16 mouse cellular contexts compared by ENCODE assay signal in genomic region chr14:22003631-22004030, GRCm38 (mm10). TPM values are rescaled to one million over a fixed set of nuclear protein-coding genes. Genes with fewer than 3 reads are reported as not detected.
"Had no signal": no experiment of that assay in that cellular context is flagged by ENCODE, and none has a peak within 500 bp of the region (broad histone marks: within the 10 kb centered on the region; RNA-seq: fewer than 3 reads in every experiment).

No protein-coding gene starts in this region.

- H3K36me3 ChIP-seq: neural tube, embryonic 13.5 days; neural tube, embryonic 15.5 days; stomach, embryonic 15.5 days had no signal

- H3K9ac ChIP-seq: neural tube, embryonic 13.5 days; neural tube, embryonic 15.5 days; stomach, embryonic 15.5 days had no signal

- H3K27me3 ChIP-seq: neural tube, embryonic 13.5 days; neural tube, embryonic 15.5 days; stomach, embryonic 15.5 days had no signal

- H3K9me3 ChIP-seq: neural tube, embryonic 13.5 days; neural tube, embryonic 15.5 days; stomach, embryonic 15.5 days had no signal

- H3K4me2 ChIP-seq: neural tube, embryonic 13.5 days; neural tube, embryonic 15.5 days; stomach, embryonic 15.5 days had no signal

- H3K4me3 ChIP-seq: neural tube, embryonic 13.5 days; neural tube, embryonic 15.5 days; stomach, embryonic 15.5 days had no signal

- DNase-seq: retina, postnatal 1 day; right cerebral cortex, adult 18-20 months; right cerebral cortex, postnatal 14 days; right cerebral cortex, postnatal 25 days; right cerebral cortex, postnatal 4 days; spleen, adult 18-20 months; thymus, adult 18-20 months; thymus, adult 2 months; thymus, postnatal 14 days; thymus, postnatal 25 days; thymus, postnatal 36 days; thymus, postnatal 4 days had no signal

- H3K4me1 ChIP-seq: neural tube, embryonic 15.5 days had no signal

- H3K27ac ChIP-seq: neural tube, embryonic 13.5 days; neural tube, embryonic 15.5 days; stomach, embryonic 15.5 days had no signal

RNA-seq across cellular contexts. Expression of gene Lrmda, which starts 15.9 kb away (rescaled TPM):
- polyA plus RNA-seq: neural tube, embryonic 13.5 days; small intestine, adult 2 months had no signal
